Mouse (Mus musculus): ENCODE measurements at regions not wholly inside any gene's neighbourhood (a gene's known extent, or its start where the extent isn't known, plus 50 kb on each side); places are given as distances from the start of the nearest gene placed in this dataset.
A peak's percentile ranks its signal among the peaks of the same experiment; 100 is the strongest.

GRCm38 (mm10) chr9:86011661-86012060 is 169.5 kb downstream of the Tpbg start:
- no peaks in the 10 kb centered on the region for H3K9me3 ChIP-seq (replicated peaks)
- WGBS: 68% methylated on average over 2 of the region's 2 CpGs
- H3K27me3 ChIP-seq (replicated peaks): no peaks in the 10 kb centered on the region
- ATAC-seq (ENCODE audit: low FRiP score): no peak
- H3K4me3 ChIP-seq (replicated peaks): no peak overlapping the region
- H3K4me2 ChIP-seq: no peak overlapping the region
- H3K27ac ChIP-seq (replicated peaks): no peak overlapping the region
- no peak overlapping the region for H3K9ac ChIP-seq (replicated peaks)
- H3K36me3 ChIP-seq: no peaks in the 10 kb centered on the region
- no peaks in the 10 kb centered on the region for H3K4me1 ChIP-seq

- Histone ChIP-seq H3K4me2 (no peak overlapping the region), H3K9me3 (replicated peaks) (no peaks in the 10 kb centered on the region), H3K4me1 (0 out of 2 replicates have a peak, but pooled peaks cover 2% of the 10 kb centered on the region), H3K27me3 (replicated peaks) (no peaks in the 10 kb centered on the region), H3K36me3 (no peaks in the 10 kb centered on the region), H3K4me3 (replicated peaks) (no peak overlapping the region), H3K9ac (replicated peaks) (no peak overlapping the region), H3K27ac (replicated peaks) (no peak overlapping the region)
- WGBS: 89% methylated on average over 4 of the region's 4 CpGs
- no peak for ATAC-seq (ENCODE audit: low FRiP score)
These were observed 173.7 kb downstream of the Tpbg start for GRCm38 (mm10) chr9:86015841-86016240.

GRCm38 (mm10) chr9:86020133-86020532 is 178.0 kb downstream of the Tpbg start:
- Histone ChIP-seq H3K27ac (replicated peaks) (no peak overlapping the region), H3K4me2 (no peak overlapping the region), H3K36me3 (no peaks in the 10 kb centered on the region), H3K4me1 (0 out of 2 replicates have a peak, but pooled peaks cover 3% of the 10 kb centered on the region), H3K9me3 (replicated peaks) (no peaks in the 10 kb centered on the region), H3K27me3 (replicated peaks) (no peaks in the 10 kb centered on the region), H3K9ac (replicated peaks) (no peak overlapping the region), H3K4me3 (replicated peaks) (no peak overlapping the region)
- 46% methylated on average over 6 of the region's 6 CpGs for WGBS
- peak; percentile 79 for ATAC-seq (ENCODE audit: low FRiP score)

GRCm38 (mm10) chr9:86020765-86021164 is 178.6 kb downstream of the Tpbg start:
- Histone ChIP-seq H3K4me3 (replicated peaks) (no peak overlapping the region), H3K4me1 (0 out of 2 replicates have a peak, but pooled peaks cover 3% of the 10 kb centered on the region), H3K27ac (replicated peaks) (no peak overlapping the region), H3K36me3 (no peaks in the 10 kb centered on the region), H3K9ac (replicated peaks) (no peak overlapping the region), H3K9me3 (replicated peaks) (no peaks in the 10 kb centered on the region), H3K27me3 (replicated peaks) (no peaks in the 10 kb centered on the region), H3K4me2 (no peak overlapping the region)
- ATAC-seq (ENCODE audit: low FRiP score): peak; percentile 77
- WGBS: 21% methylated on average over 4 of the region's 4 CpGs

- no peak for ATAC-seq (ENCODE audit: low FRiP score)
- Histone ChIP-seq H3K9ac (replicated peaks) (no peak overlapping the region), H3K27me3 (replicated peaks) (no peaks in the 10 kb centered on the region), H3K27ac (replicated peaks) (no peak overlapping the region), H3K36me3 (no peaks in the 10 kb centered on the region), H3K4me2 (no peak overlapping the region), H3K4me3 (replicated peaks) (no peak overlapping the region), H3K4me1 (no peaks in the 10 kb centered on the region), H3K9me3 (replicated peaks) (no peaks in the 10 kb centered on the region)
- 73% methylated on average over 5 of the region's 5 CpGs for WGBS
These were observed 188.6 kb downstream of the Tpbg start for GRCm38 (mm10) chr9:86030738-86031137.

- WGBS: 66% methylated on average over 4 of the region's 4 CpGs
- H3K27ac ChIP-seq (replicated peaks): no peak overlapping the region
- no peak for ATAC-seq (ENCODE audit: low FRiP score)
These were observed 201.9 kb downstream of the Tpbg start for GRCm38 (mm10) chr9:86044098-86044497.

DNA sequence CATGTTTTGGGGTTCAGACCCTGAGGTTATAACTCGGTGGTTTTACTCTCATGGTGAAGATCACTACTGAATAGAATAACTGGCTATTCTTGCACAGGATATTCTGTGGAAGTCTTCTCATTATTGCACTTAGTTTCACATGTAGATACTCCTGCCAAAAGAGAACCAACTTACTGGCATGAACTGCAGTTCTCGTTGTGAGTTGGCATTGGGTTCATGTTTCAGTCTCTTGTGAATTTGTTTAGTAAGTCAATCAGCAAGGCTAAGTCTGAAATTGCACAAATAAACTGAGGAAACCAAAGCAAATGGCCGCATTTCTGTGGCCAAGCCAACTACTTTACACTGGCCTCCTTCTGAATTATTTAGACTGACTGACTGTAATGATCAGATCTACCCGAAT is 215.9 kb downstream of the Tpbg start:
- WGBS: 74% methylated on average over 4 of the region's 4 CpGs
- 0 out of 2 replicates have a peak, but pooled peaks have one; percentile 38 for ATAC-seq (ENCODE audit: low FRiP score)
- no peak overlapping the region for H3K9ac ChIP-seq (replicated peaks)
- no peak overlapping the region for H3K4me2 ChIP-seq
- no peak overlapping the region for H3K27ac ChIP-seq (replicated peaks)
- no peaks in the 10 kb centered on the region for H3K27me3 ChIP-seq (replicated peaks)
- H3K9me3 ChIP-seq (replicated peaks): no peaks in the 10 kb centered on the region
- H3K4me1 ChIP-seq: no peaks in the 10 kb centered on the region
- H3K4me3 ChIP-seq (replicated peaks): no peak overlapping the region
- no peaks in the 10 kb centered on the region for H3K36me3 ChIP-seq

More at GRCm38 (mm10) chr9:86044098-86044497, 201.9 kb downstream of the Tpbg start:
- no peaks in the 10 kb centered on the region for H3K9me3 ChIP-seq (replicated peaks)
- no peak overlapping the region for H3K9ac ChIP-seq (replicated peaks)
- H3K4me3 ChIP-seq (replicated peaks): no peak overlapping the region
- H3K27me3 ChIP-seq (replicated peaks): no peaks in the 10 kb centered on the region
- H3K4me1 ChIP-seq: no peaks in the 10 kb centered on the region
- H3K36me3 ChIP-seq: no peaks in the 10 kb centered on the region
- no peak overlapping the region for H3K4me2 ChIP-seq

DNA sequence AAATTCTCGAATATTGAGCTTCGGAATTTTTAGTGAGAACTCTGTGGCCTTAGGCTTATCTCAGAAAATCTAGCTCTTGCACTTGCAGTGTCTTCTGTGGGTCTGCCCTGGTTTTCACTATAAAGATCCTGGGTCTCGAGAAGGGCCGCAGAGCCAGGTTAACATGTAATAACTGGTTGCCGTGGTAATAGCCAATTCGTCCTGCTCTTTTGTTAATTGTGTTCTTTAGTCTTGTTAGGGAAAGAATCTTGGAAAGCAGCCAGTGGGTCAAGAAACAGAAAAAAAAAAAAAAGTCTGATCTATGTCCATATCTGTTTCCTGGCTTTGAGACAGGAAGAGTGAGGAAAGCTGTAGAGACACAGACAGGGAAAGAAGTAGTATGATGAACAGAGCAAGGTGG is 217.9 kb downstream of the Tpbg start:
- no peak overlapping the region for H3K4me3 ChIP-seq (replicated peaks)
- no peaks in the 10 kb centered on the region for H3K9me3 ChIP-seq (replicated peaks)
- H3K27me3 ChIP-seq (replicated peaks): no peaks in the 10 kb centered on the region
- ATAC-seq (ENCODE audit: low FRiP score): no peak
- no peaks in the 10 kb centered on the region for H3K36me3 ChIP-seq
- H3K4me2 ChIP-seq: no peak overlapping the region
- 37% methylated on average over 6 of the region's 6 CpGs for WGBS
- no peak overlapping the region for H3K9ac ChIP-seq (replicated peaks)
- no peaks in the 10 kb centered on the region for H3K4me1 ChIP-seq
- no peak overlapping the region for H3K27ac ChIP-seq (replicated peaks)

- ATAC-seq (ENCODE audit: low FRiP score): no peak
- Histone ChIP-seq H3K4me3 (replicated peaks) (no peak overlapping the region), H3K4me2 (no peak overlapping the region), H3K36me3 (no peaks in the 10 kb centered on the region), H3K4me1 (no peaks in the 10 kb centered on the region), H3K9me3 (replicated peaks) (no peaks in the 10 kb centered on the region), H3K27me3 (replicated peaks) (no peaks in the 10 kb centered on the region), H3K27ac (replicated peaks) (no peak overlapping the region), H3K9ac (replicated peaks) (no peak overlapping the region)
- WGBS: 92% methylated on average over 4 of the region's 4 CpGs
These were observed 219.1 kb downstream of the Tpbg start for GRCm38 (mm10) chr9:86061230-86061629.

DNA sequence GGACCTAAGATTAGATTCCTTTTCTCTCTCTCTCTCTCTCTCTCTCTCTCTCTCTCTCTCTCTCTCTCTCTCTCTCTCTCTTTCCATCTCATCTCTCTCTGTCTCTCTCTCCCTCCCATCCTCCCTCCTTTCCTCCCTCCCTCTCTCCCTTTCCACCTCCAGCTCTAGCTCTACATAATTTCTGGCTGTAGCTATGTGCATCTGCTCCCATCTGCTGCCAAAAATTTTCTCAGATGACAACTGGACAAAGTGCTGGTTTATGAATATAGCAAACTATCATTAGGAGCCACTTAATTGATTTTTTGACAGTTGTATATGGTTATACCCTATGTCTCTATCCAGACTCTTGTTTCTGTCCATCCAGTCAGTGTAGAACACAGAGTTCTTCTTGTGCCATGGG is 237.1 kb downstream of the Tpbg start:
- H3K36me3 ChIP-seq: no peaks in the 10 kb centered on the region
- no peak overlapping the region for H3K9ac ChIP-seq (replicated peaks)
- no peaks in the 10 kb centered on the region for H3K4me1 ChIP-seq
- H3K9me3 ChIP-seq (replicated peaks): no peaks in the 10 kb centered on the region
- no peak overlapping the region for H3K4me2 ChIP-seq
- no peak overlapping the region for H3K27ac ChIP-seq (replicated peaks)
- H3K27me3 ChIP-seq (replicated peaks): no peaks in the 10 kb centered on the region
- no peak overlapping the region for H3K4me3 ChIP-seq (replicated peaks)
- no peak for ATAC-seq (ENCODE audit: low FRiP score)

DNA sequence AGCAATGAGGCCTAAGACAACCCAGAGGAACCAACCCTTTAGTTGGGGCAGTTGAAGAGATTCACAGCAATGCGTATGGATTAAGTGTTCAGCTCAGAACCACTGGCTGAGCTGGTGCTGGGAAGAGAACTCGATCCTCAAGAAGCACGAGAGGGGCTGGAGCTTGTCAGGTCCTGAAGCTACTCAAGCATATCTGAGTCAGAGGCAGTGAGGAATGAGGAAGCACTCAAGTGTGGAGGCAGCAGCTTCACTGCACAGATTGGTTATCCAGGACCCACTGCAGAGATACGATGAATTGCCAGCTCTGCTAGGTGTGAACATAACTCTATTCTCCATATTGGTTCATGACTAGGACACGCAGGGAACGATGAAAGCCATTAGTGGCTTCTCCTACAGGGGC is 239.7 kb downstream of the Tpbg start:
- H3K27ac ChIP-seq (replicated peaks): no peak overlapping the region
- no peaks in the 10 kb centered on the region for H3K27me3 ChIP-seq (replicated peaks)
- H3K4me3 ChIP-seq (replicated peaks): no peak overlapping the region
- no peak overlapping the region for H3K9ac ChIP-seq (replicated peaks)
- 87% methylated on average over 6 of the region's 6 CpGs for WGBS
- ATAC-seq (ENCODE audit: low FRiP score): no peak
- no peaks in the 10 kb centered on the region for H3K4me1 ChIP-seq
- no peaks in the 10 kb centered on the region for H3K36me3 ChIP-seq
- H3K9me3 ChIP-seq (replicated peaks): no peaks in the 10 kb centered on the region
- no peak overlapping the region for H3K4me2 ChIP-seq

DNA sequence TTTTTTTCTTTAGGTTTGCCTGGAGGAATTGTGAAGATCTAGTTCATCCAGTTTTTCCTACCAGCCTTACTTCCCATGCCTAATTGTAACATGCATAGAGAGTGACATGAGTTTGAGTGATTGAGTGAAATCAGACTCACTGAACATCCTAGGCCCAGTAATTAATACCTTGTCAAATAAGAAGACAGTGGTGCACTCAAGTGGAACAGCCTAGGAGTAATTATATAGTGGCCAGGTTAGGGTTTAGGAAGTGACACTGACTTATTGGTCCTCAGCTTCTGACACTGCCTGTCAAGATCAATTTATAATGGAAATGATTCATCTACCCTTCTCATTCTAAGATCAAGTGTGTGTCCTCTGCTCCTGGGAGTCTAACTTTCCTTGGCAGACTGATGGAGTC is 250.8 kb downstream of the Tpbg start:
- ATAC-seq (ENCODE audit: low FRiP score): no peak
- no peaks in the 10 kb centered on the region for H3K27me3 ChIP-seq (replicated peaks)
- no peaks in the 10 kb centered on the region for H3K4me1 ChIP-seq

GRCm38 (mm10) chr9:86095460-86095859 is 253.3 kb downstream of the Tpbg start:
- no peaks in the 10 kb centered on the region for H3K4me1 ChIP-seq
- H3K4me3 ChIP-seq (replicated peaks): no peak overlapping the region
- no peak for ATAC-seq (ENCODE audit: low FRiP score)
- H3K9ac ChIP-seq (replicated peaks): no peak overlapping the region
- no peak overlapping the region for H3K4me2 ChIP-seq
- H3K27me3 ChIP-seq (replicated peaks): no peaks in the 10 kb centered on the region
- H3K9me3 ChIP-seq (replicated peaks): no peaks in the 10 kb centered on the region
- no peak overlapping the region for H3K27ac ChIP-seq (replicated peaks)
- no peaks in the 10 kb centered on the region for H3K36me3 ChIP-seq
- WGBS: 57% methylated on average over 2 of the region's 2 CpGs

More for the DNA sequence above, 250.8 kb downstream of the Tpbg start:
- H3K36me3 ChIP-seq: no peaks in the 10 kb centered on the region
- no peak overlapping the region for H3K4me2 ChIP-seq
- H3K4me3 ChIP-seq (replicated peaks): no peak overlapping the region
- H3K9ac ChIP-seq (replicated peaks): no peak overlapping the region
- no peaks in the 10 kb centered on the region for H3K9me3 ChIP-seq (replicated peaks)
- no peak overlapping the region for H3K27ac ChIP-seq (replicated peaks)

Data from neural tube, embryonic 15.5 days (tissue).